Comparison of ENCODE assay signal across 23 mouse cellular contexts in the genomic region with DNA sequence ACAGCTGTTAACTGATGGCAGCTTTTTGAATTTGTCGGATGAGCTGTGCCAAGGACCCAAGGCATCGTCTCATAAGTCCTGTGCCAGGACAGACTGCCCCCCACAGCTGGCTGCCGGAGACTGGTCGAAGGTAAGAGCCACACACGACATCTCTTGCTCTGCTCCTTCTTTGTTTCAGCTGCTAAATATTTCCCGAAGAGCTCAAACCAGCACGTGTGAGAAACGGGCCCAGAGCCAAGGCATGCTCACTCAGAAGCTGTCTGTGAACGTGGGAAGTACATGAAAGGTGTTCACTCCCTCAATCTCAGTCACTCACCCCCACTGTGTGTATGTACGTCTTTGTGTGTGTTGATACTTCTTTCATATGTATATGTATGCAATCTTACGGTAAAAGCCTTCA.
DNase-seq lines count a peak whose midpoint lies in the region; ATAC-seq and TF ChIP-seq lines count a peak whose summit lies in the region.
"Had no signal": no experiment of that assay in that cellular context is flagged by ENCODE, and none has a peak within 500 bp of the region (broad histone marks: within the 10 kb centered on the region; RNA-seq: fewer than 3 reads in every experiment).

No protein-coding gene starts in this region.

- no peak for TF ChIP-seq CTCF in heart, postnatal 0 days (IDR thresholded peaks at IDR 0.05; ENCODE audit: low read depth)
- TF ChIP-seq CTCF in lung, postnatal 0 days (IDR thresholded peaks at IDR 0.05): no peak

- 69% methylated on average over 11 of the region's 11 CpGs for WGBS in forebrain, embryonic 14.5 days
- 89% methylated on average over 11 of the region's 11 CpGs for WGBS in forebrain, embryonic 11.5 days
- 35% methylated on average over 11 of the region's 11 CpGs for WGBS in heart, postnatal 0 days
- WGBS in lung, postnatal 0 days: 44% methylated on average over 11 of the region's 11 CpGs
- 60% methylated on average over 11 of the region's 11 CpGs for WGBS in limb, embryonic 14.5 days

- no peak overlapping the region for H3K4me3 ChIP-seq in forebrain, embryonic 14.5 days (ENCODE audit: low read depth, low read length)
- H3K4me3 ChIP-seq in forebrain, embryonic 11.5 days (ENCODE audit: low read depth, low read length): no peak overlapping the region
- H3K4me3 ChIP-seq in heart, postnatal 0 days (ENCODE audit: low read depth, low read length): no peak overlapping the region
- no peak overlapping the region for H3K4me3 ChIP-seq in lung, postnatal 0 days (ENCODE audit: low read depth, low read length)
- no peak overlapping the region for H3K4me3 ChIP-seq in limb, embryonic 14.5 days (replicated peaks; ENCODE audit: low read length)
- H3K4me3 ChIP-seq: forebrain, embryonic 13.5 days; heart, embryonic 10.5 days had no signal

- no peak overlapping the region for H3K27ac ChIP-seq in forebrain, embryonic 14.5 days (ENCODE audit: low read depth, low read length)
- no peak overlapping the region for H3K27ac ChIP-seq in forebrain, embryonic 11.5 days (ENCODE audit: low read depth, low read length)
- no peak overlapping the region for H3K27ac ChIP-seq in heart, postnatal 0 days (ENCODE audit: low read depth)
- no peak overlapping the region for H3K27ac ChIP-seq in lung, postnatal 0 days (ENCODE audit: low read length)
- 0 out of 2 replicates have a peak overlapping the region, but pooled peaks have one; percentile 5 for H3K27ac ChIP-seq in limb, embryonic 14.5 days (replicated peaks; ENCODE audit: low read depth, low read length)
- H3K27ac ChIP-seq: forebrain, embryonic 13.5 days; heart, embryonic 10.5 days; hindbrain, embryonic 14.5 days had no signal

- no peaks in the 10 kb centered on the region for H3K4me1 ChIP-seq in forebrain, embryonic 14.5 days (ENCODE audit: control insufficient read depth, insufficient read depth, low read length)
- no peaks in the 10 kb centered on the region for H3K4me1 ChIP-seq in forebrain, embryonic 11.5 days (replicated peaks; ENCODE audit: control insufficient read depth, insufficient read depth, low read length)
- no peaks in the 10 kb centered on the region for H3K4me1 ChIP-seq in heart, postnatal 0 days (ENCODE audit: control insufficient read depth, insufficient read depth)
- H3K4me1 ChIP-seq in lung, postnatal 0 days (ENCODE audit: insufficient read depth, low read depth, low read length): no peaks in the 10 kb centered on the region
- H3K4me1 ChIP-seq in limb, embryonic 14.5 days (ENCODE audit: control insufficient read depth, insufficient read depth, low read length): peaks cover 15% of the 10 kb centered on the region
- H3K4me1 ChIP-seq: forebrain, embryonic 13.5 days had no signal

- TF ChIP-seq POLR2A in limb, embryonic 14.5 days (IDR thresholded peaks at IDR 0.05; ENCODE audit: borderline replicate concordance, extremely low read depth, insufficient read depth, insufficient read length): no peak

- H3K36me3 ChIP-seq in forebrain, embryonic 14.5 days (ENCODE audit: control insufficient read depth, insufficient read depth, low read length): no peaks in the 10 kb centered on the region
- no peaks in the 10 kb centered on the region for H3K36me3 ChIP-seq in forebrain, embryonic 11.5 days (ENCODE audit: control insufficient read depth, insufficient read depth, low read length)
- H3K36me3 ChIP-seq in heart, postnatal 0 days (replicated peaks; ENCODE audit: control insufficient read depth, insufficient read depth, low read length): no peaks in the 10 kb centered on the region
- H3K36me3 ChIP-seq in lung, postnatal 0 days (ENCODE audit: insufficient read depth, low read length): no peaks in the 10 kb centered on the region
- 0 out of 2 replicates have a peak, but pooled peaks cover 2% of the 10 kb centered on the region for H3K36me3 ChIP-seq in limb, embryonic 14.5 days (ENCODE audit: control insufficient read depth, insufficient read depth, low read length)
- H3K36me3 ChIP-seq: heart, embryonic 10.5 days had no signal

- no peaks in the 10 kb centered on the region; the same call in 1 of the 2 replicates for H3K9me3 ChIP-seq in forebrain, embryonic 14.5 days (replicated peaks; ENCODE audit: control insufficient read depth, low read length)
- no peaks in the 10 kb centered on the region for H3K9me3 ChIP-seq in forebrain, embryonic 11.5 days (ENCODE audit: control insufficient read depth, low read length)
- H3K9me3 ChIP-seq in heart, postnatal 0 days (replicated peaks; ENCODE audit: control insufficient read depth, low read length): no peaks in the 10 kb centered on the region
- no peaks in the 10 kb centered on the region for H3K9me3 ChIP-seq in lung, postnatal 0 days (ENCODE audit: low read length)
- 0 out of 2 replicates have a peak, but pooled peaks cover 3% of the 10 kb centered on the region for H3K9me3 ChIP-seq in limb, embryonic 14.5 days (ENCODE audit: control insufficient read depth, low read length)
- H3K9me3 ChIP-seq: forebrain, embryonic 13.5 days; heart, embryonic 10.5 days had no signal

- no peak overlapping the region for H3K9ac ChIP-seq in forebrain, embryonic 14.5 days (ENCODE audit: low read length)
- H3K9ac ChIP-seq in forebrain, embryonic 11.5 days (ENCODE audit: low read length): no peak overlapping the region
- H3K9ac ChIP-seq in heart, postnatal 0 days (replicated peaks; ENCODE audit: low read depth, low read length): no peak overlapping the region
- no peak overlapping the region for H3K9ac ChIP-seq in lung, postnatal 0 days (replicated peaks; ENCODE audit: low read depth)
- no peak overlapping the region for H3K9ac ChIP-seq in limb, embryonic 14.5 days (ENCODE audit: low read depth, low read length, severe bottlenecking)
- H3K9ac ChIP-seq: forebrain, embryonic 13.5 days; hindbrain, embryonic 14.5 days; liver, postnatal 0 days had no signal

- intact Hi-C loops in heart, postnatal 36 days (cut with DNase I): no loop called here

- H3K27me3 ChIP-seq in forebrain, embryonic 14.5 days (replicated peaks; ENCODE audit: control insufficient read depth, insufficient read depth, low read length): no peaks in the 10 kb centered on the region
- no peaks in the 10 kb centered on the region for H3K27me3 ChIP-seq in forebrain, embryonic 11.5 days (ENCODE audit: control insufficient read depth, insufficient read depth, low read length)
- H3K27me3 ChIP-seq in heart, postnatal 0 days (ENCODE audit: control insufficient read depth, insufficient read depth, low read length): no peaks in the 10 kb centered on the region
- H3K27me3 ChIP-seq in lung, postnatal 0 days (replicated peaks; ENCODE audit: insufficient read depth, low read length): no peaks in the 10 kb centered on the region
- H3K27me3 ChIP-seq in limb, embryonic 14.5 days (ENCODE audit: control insufficient read depth, insufficient read depth, low read length): no peaks in the 10 kb centered on the region
- H3K27me3 ChIP-seq: CH12.LX; forebrain, embryonic 13.5 days had no signal

- H3K4me2 ChIP-seq in forebrain, embryonic 14.5 days (ENCODE audit: low read length): no peak overlapping the region
- H3K4me2 ChIP-seq in forebrain, embryonic 11.5 days (ENCODE audit: low read depth, low read length, severe bottlenecking): no peak overlapping the region
- no peak overlapping the region; the same call in 1 of the 2 replicates for H3K4me2 ChIP-seq in heart, postnatal 0 days (ENCODE audit: low read depth, low read length)
- no peak overlapping the region for H3K4me2 ChIP-seq in lung, postnatal 0 days (replicated peaks; ENCODE audit: low read depth, low read length)
- no peak overlapping the region for H3K4me2 ChIP-seq in limb, embryonic 14.5 days (replicated peaks; ENCODE audit: low read depth, low read length, severe bottlenecking)
- H3K4me2 ChIP-seq: forebrain, embryonic 13.5 days; hindbrain, embryonic 14.5 days had no signal

- no peak for TF ChIP-seq EP300 in heart, postnatal 0 days (IDR thresholded peaks at IDR 0.05; ENCODE audit: low read depth)
- TF ChIP-seq EP300 in lung, postnatal 0 days (IDR thresholded peaks at IDR 0.05): no peak

- peak; percentile 17 for DNase-seq in forebrain, embryonic 14.5 days (ENCODE audit: low spot score)
- DNase-seq in forebrain, embryonic 11.5 days (ENCODE audit: low spot score): no peak
- DNase-seq in heart, postnatal 0 days (ENCODE audit: low spot score): peak; percentile 6
- DNase-seq in heart, postnatal 36 days: no peak
- peak; percentile 5 for DNase-seq in lung, postnatal 36 days
- no peak for DNase-seq in lung, postnatal 0 days (ENCODE audit: low spot score)
- DNase-seq in limb, embryonic 14.5 days (ENCODE audit: low spot score): no peak
- DNase-seq: adrenal gland, postnatal 14 days; cerebellum, adult 11 months; cerebellum, postnatal 36 days; gastrocnemius, postnatal 25 days; kidney, postnatal 36 days; layer of hippocampus, adult 9-11 months; liver, postnatal 0 days; spleen, adult 18-20 months; thymus, adult 18-20 months; thymus, postnatal 4 days had no signal

- no peak for ATAC-seq in forebrain, embryonic 14.5 days
- no peak for ATAC-seq in forebrain, embryonic 11.5 days (replicated peaks; ENCODE audit: low FRiP score)
- no peak for ATAC-seq in heart, postnatal 0 days (ENCODE audit: insufficient read depth, low read depth)
- ATAC-seq in lung, postnatal 0 days: no peak
- ATAC-seq in limb, embryonic 14.5 days (ENCODE audit: low FRiP score, low read depth): no peak
- ATAC-seq: intestine, embryonic 16.5 days; liver, postnatal 0 days; midbrain, embryonic 16.5 days had no signal

Comparison
In these comparisons a context has a peak if more than half of its experiments do, and no peak if none do; other contexts are left out.
1. DNase-seq: peak in forebrain, embryonic 14.5 days (single experiment), heart, postnatal 0 days (single experiment) and lung, postnatal 36 days (single experiment); none in forebrain, embryonic 11.5 days (single experiment), heart, postnatal 36 days (0 of 2), lung, postnatal 0 days (single experiment) and limb, embryonic 14.5 days (single experiment).